Comparison of ENCODE assay signal across 8 mouse cellular contexts in genomic region chr2:35621796-35622195, GRCm38 (mm10).
A peak's percentile ranks its signal among the peaks of the same experiment; 100 is the strongest.
DNase-seq lines count a peak whose midpoint lies in the region; ATAC-seq lines count a peak whose summit lies in the region.

No protein-coding gene starts in this region.

- H3K9ac ChIP-seq in forebrain, embryonic 12.5 days = peak overlapping the region; percentile 82
- peak overlapping the region; percentile 81 for H3K9ac ChIP-seq in hindbrain, embryonic 11.5 days (ENCODE audit: low read depth, low read length)
- H3K9ac ChIP-seq in limb, embryonic 13.5 days = peak overlapping the region; percentile 96
- H3K9ac ChIP-seq in midbrain, embryonic 14.5 days (replicated peaks; ENCODE audit: low read length) = peak overlapping the region; percentile 70

- no peaks in the 10 kb centered on the region for H3K36me3 ChIP-seq in forebrain, embryonic 12.5 days (replicated peaks)
- no peaks in the 10 kb centered on the region for H3K36me3 ChIP-seq in hindbrain, embryonic 11.5 days (ENCODE audit: control insufficient read depth, insufficient read depth, low read length)
- H3K36me3 ChIP-seq in limb, embryonic 13.5 days = peaks cover 16% of the 10 kb centered on the region; the same call in 1 of the 2 replicates
- no peaks in the 10 kb centered on the region for H3K36me3 ChIP-seq in midbrain, embryonic 14.5 days (ENCODE audit: control insufficient read depth, insufficient read depth, low read length)

- peak; percentile 36 for ATAC-seq in cerebellum, adult (ENCODE audit: insufficient number of reproducible peaks, low FRiP score, low TSS enrichment)
- ATAC-seq in forebrain, embryonic 12.5 days (ENCODE audit: low FRiP score) = peak; percentile 83
- ATAC-seq in hindbrain, embryonic 11.5 days (ENCODE audit: low FRiP score) = peak; percentile 82
- ATAC-seq in limb, embryonic 13.5 days (ENCODE audit: low FRiP score, low read depth) = peak; percentile 85
- peak; percentile 80 for ATAC-seq in midbrain, embryonic 14.5 days (ENCODE audit: low FRiP score, low TSS enrichment)

- DNase-seq in R1 (ENCODE audit: low read depth, low spot score) = peak; percentile 51
- peak; percentile 84 for DNase-seq in hindbrain, embryonic 11.5 days (ENCODE audit: low spot score)
- DNase-seq in midbrain, embryonic 14.5 days = peak; percentile 80
- peak; percentile 44 for DNase-seq in thymus, postnatal 25 days
- DNase-seq in right cerebral cortex, adult 2 months (ENCODE audit: low spot score in 2 of 2) = no peak

- H3K4me2 ChIP-seq in forebrain, embryonic 12.5 days = peak overlapping the region; percentile 89
- peak overlapping the region; percentile 88 for H3K4me2 ChIP-seq in hindbrain, embryonic 11.5 days (replicated peaks; ENCODE audit: low read depth, low read length)
- peak overlapping the region; percentile 80 for H3K4me2 ChIP-seq in limb, embryonic 13.5 days (replicated peaks)
- peak overlapping the region; percentile 92 for H3K4me2 ChIP-seq in midbrain, embryonic 14.5 days (ENCODE audit: low read length)

- H3K9me3 ChIP-seq in forebrain, embryonic 12.5 days = no peaks in the 10 kb centered on the region
- no peaks in the 10 kb centered on the region for H3K9me3 ChIP-seq in hindbrain, embryonic 11.5 days (ENCODE audit: control insufficient read depth, low read length)
- no peaks in the 10 kb centered on the region for H3K9me3 ChIP-seq in limb, embryonic 13.5 days
- no peaks in the 10 kb centered on the region for H3K9me3 ChIP-seq in midbrain, embryonic 14.5 days (ENCODE audit: control insufficient read depth, low read length)

- peak overlapping the region; percentile 72 for H3K4me3 ChIP-seq in forebrain, embryonic 12.5 days (replicated peaks)
- H3K4me3 ChIP-seq in hindbrain, embryonic 11.5 days (ENCODE audit: low read depth, low read length) = peak overlapping the region; percentile 63
- H3K4me3 ChIP-seq in limb, embryonic 13.5 days = peak overlapping the region; percentile 90
- peak overlapping the region; percentile 50 for H3K4me3 ChIP-seq in midbrain, embryonic 14.5 days (replicated peaks; ENCODE audit: low read depth, low read length)

- H3K4me1 ChIP-seq in forebrain, embryonic 12.5 days = peaks cover 74% of the 10 kb centered on the region
- H3K4me1 ChIP-seq in hindbrain, embryonic 11.5 days (replicated peaks; ENCODE audit: control insufficient read depth, insufficient read depth, low read length) = peaks cover 27% of the 10 kb centered on the region
- peaks cover 89% of the 10 kb centered on the region for H3K4me1 ChIP-seq in limb, embryonic 13.5 days
- peaks cover 39% of the 10 kb centered on the region for H3K4me1 ChIP-seq in midbrain, embryonic 14.5 days (ENCODE audit: control insufficient read depth, insufficient read depth, low read length)

- H3K27me3 ChIP-seq in forebrain, embryonic 12.5 days = no peaks in the 10 kb centered on the region
- H3K27me3 ChIP-seq in hindbrain, embryonic 11.5 days (ENCODE audit: control insufficient read depth, insufficient read depth, low read length) = no peaks in the 10 kb centered on the region
- H3K27me3 ChIP-seq in limb, embryonic 13.5 days = no peaks in the 10 kb centered on the region
- no peaks in the 10 kb centered on the region for H3K27me3 ChIP-seq in midbrain, embryonic 14.5 days (ENCODE audit: control insufficient read depth, insufficient read depth, low read length)

- peak overlapping the region; percentile 72; the same call in 1 of the 2 replicates for H3K27ac ChIP-seq in forebrain, embryonic 12.5 days
- H3K27ac ChIP-seq in hindbrain, embryonic 11.5 days (ENCODE audit: low read depth, low read length) = peak overlapping the region; percentile 47
- peak overlapping the region; percentile 89 for H3K27ac ChIP-seq in limb, embryonic 13.5 days
- no peak overlapping the region for H3K27ac ChIP-seq in midbrain, embryonic 14.5 days (replicated peaks; ENCODE audit: low read depth, low read length)

- WGBS in forebrain, embryonic 12.5 days = 1% methylated on average over 38 of the region's 41 CpGs
- WGBS in hindbrain, embryonic 11.5 days = 1% methylated on average over 36 of the region's 41 CpGs
- WGBS in limb, embryonic 13.5 days = under 1% methylated on average over 41 of the region's 41 CpGs
- WGBS in midbrain, embryonic 14.5 days = 4% methylated on average over 23 of the region's 41 CpGs

Comparison
In these comparisons a context has a peak if more than half of its experiments do, and no peak if none do; other contexts are left out.
1. DNase-seq: peak in R1 (single experiment), hindbrain, embryonic 11.5 days (single experiment), midbrain, embryonic 14.5 days (single experiment) and thymus, postnatal 25 days (single experiment); none in right cerebral cortex, adult 2 months (0 of 2).
2. Peak in every context shown above with its lines, with median percentiles within 50 percentile points of each other: ATAC-seq, H3K4me2 ChIP-seq, H3K4me3 ChIP-seq and H3K9ac ChIP-seq.